Mouse (Mus musculus): Measurements from ENCODE around the gene Gm14399.
A peak's percentile ranks its signal among the peaks of the same experiment; 100 is the strongest.
"Not testable (repeated sequence)": the region's sequence is repeated elsewhere in the genome, so short reads cannot be mapped to it uniquely, and the experiment has no call there.

The Gm14399 gene

GRCm38 (mm10) chr2:175141993-175142295, at the start of gene Gm14399:
Gene Gm14399 (minus strand): TSS chr2:175142012.
- not testable (repeated sequence) for DNase-seq

- DNase-seq, result not testable (repeated sequence)
These were observed 37.2 kb upstream of the Gm14399 start for GRCm38 (mm10) chr2:175179008-175179407.

- DNase-seq, result no peak
These were observed 34.5 kb upstream of the Gm14399 start for GRCm38 (mm10) chr2:175176312-175176711.

- DNase-seq, result not testable (repeated sequence)
These were observed 33.8 kb upstream of the Gm14399 start, which contains the start of gene Gm14443 for GRCm38 (mm10) chr2:175175401-175176180. Gene Gm14443 (minus strand): TSS chr2:175175871.

GRCm38 (mm10) chr2:175174058-175174457, 32.2 kb upstream of the Gm14399 start:
- not testable (repeated sequence) for DNase-seq

GRCm38 (mm10) chr2:175172906-175173595, 31.2 kb upstream of the Gm14399 start:
- not testable (repeated sequence) for DNase-seq

- DNase-seq, result no peak
These were observed 30.3 kb upstream of the Gm14399 start for GRCm38 (mm10) chr2:175172123-175172522.

- not testable (repeated sequence) for DNase-seq
These were observed 25.1 kb upstream of the Gm14399 start for GRCm38 (mm10) chr2:175166870-175167269.

- DNase-seq, result not testable (repeated sequence)
These were observed 23.3 kb upstream of the Gm14399 start for GRCm38 (mm10) chr2:175165110-175165509.

GRCm38 (mm10) chr2:175161438-175161837, 19.6 kb upstream of the Gm14399 start:
- not testable (repeated sequence) for DNase-seq

- DNase-seq, result no peak
These were observed 16.8 kb upstream of the Gm14399 start for GRCm38 (mm10) chr2:175158642-175159041.

GRCm38 (mm10) chr2:175156696-175157095, 14.9 kb upstream of the Gm14399 start:
- DNase-seq, result no peak

GRCm38 (mm10) chr2:175141118-175141992, 457 bp downstream of the Gm14399 start:
- peak; percentile 32 for DNase-seq

GRCm38 (mm10) chr2:175140624-175141023, 1.2 kb downstream of the Gm14399 start:
- not testable (repeated sequence) for DNase-seq
